Mouse (Mus musculus) frontal cortex, postnatal 10 days (tissue): ENCODE measurements around the gene Acly.
"Not testable (repeated sequence)": the region's sequence is repeated elsewhere in the genome, so short reads cannot be mapped to it uniquely, and the experiment has no call there.

Experiments used
- DNase-seq, 2 experiments: peaks; one replicate each; pipeline ENCODE4 v3.0.0; 2022; ENCODE audit warnings: low spot score in 2 of 2, mixed read lengths in 1 of 2

The Acly gene

DNA sequence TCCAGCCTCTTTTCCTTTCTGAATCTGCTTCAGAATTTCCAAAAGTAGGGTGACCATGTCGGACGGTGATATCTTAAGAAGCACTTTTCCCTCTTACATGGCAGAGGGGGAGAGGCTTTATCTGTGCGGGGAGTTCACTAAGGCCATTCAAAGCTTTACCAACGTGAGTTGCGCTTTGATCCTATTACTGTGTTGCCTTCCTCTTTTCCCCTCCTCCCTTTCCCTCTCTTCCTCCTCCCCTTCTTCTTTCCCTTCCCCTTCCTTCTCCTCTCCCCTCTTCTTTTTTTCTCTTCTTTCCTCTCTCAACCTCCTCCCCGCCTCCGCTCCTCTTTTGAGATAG lies 17.9 kb upstream of the Acly start:
- DNase-seq, result no peak

DNA sequence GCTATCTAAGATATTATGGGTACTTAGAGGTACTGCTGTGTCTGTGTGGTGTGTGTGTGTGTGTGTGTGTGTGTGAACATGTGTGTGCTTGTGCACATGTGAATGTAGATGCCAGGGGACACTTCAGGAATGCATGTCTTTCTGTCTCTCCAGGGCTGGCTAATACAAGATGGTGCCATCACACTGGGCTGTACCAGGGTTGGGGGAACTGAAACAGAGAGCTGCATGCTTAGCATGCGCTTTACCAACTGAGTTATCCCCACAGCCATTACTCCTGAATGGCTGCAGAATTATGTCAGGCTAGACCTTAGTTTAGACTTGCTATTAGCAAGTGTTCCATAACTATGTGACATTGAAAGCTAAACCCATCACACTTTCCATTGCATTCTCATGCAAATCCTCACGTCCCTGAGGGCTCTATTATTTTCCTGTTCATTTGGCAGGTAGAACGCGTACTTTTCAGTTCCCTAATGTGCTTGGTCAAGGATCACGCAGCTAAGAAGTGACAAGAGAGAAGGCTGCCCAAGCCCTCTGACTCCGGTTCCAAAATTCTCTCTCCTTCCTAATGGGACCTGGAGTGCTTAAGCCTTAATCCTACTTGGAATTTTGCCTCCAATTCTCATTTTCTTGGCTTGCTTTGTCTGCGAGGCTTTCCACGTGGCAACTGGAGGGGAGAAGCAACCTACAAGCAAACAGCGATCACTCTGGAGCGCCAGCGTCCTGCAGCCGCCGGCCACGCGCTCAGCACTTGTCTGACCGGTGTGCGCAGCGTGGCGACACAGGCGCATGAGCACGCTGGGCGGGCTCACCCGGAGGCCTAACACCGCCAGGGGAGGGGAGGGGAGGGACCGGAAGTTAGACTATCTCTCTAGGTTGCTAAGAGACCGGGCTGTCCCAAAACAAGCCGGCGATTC lies 17.3 kb upstream of the Acly start, which contains the start of gene Ttc25:
Gene Ttc25 (plus strand): TSS at position 776 of the 914 bp plus-strand sequence.
- DNase-seq, result peak; percentile 71 to 73

- DNase-seq, result no peak
These were observed 13.8 kb upstream of the Acly start for GRCm38 (mm10) chr11:100541577-100541976.

DNA sequence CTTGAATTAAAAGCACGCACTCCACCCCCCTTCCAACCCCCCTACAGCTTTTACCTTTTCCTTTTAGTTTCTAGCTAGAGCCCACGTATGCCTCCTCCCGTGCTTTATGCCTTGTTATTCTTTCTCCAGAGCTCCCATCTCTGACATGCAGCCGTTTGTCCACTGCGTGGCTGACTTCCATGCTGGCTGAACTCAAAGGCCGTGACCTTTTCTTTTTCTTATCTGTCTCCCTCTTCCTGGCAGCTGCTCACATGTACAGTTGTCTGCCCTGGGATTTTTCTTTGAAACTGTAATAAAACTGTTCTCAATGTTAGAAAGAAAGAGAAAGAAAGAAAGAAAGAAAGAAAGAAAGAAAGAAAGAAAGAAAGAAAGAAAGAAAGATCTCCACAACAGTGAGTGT lies 13.2 kb upstream of the Acly start:
- DNase-seq, result no peak

DNA sequence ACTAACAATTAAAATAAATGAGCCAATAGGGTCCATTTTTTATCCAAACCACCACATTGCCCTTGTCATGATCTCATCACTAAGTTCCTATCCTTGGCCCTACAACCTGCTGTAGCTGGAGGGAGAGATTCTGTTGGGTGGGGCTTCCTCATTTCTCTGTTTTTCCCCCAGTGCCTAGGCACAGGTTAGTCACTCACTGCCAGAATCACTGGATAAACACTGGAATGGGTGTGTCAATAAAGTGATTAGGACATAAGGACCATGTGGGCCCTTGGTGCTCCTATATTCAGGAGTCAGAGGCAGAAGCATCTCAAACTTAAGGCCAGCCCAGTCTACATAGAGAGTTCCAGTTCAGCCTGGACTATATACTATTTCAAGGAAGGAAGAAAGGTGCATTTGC lies 8.7 kb upstream of the Acly start:
- no peak for DNase-seq

DNA sequence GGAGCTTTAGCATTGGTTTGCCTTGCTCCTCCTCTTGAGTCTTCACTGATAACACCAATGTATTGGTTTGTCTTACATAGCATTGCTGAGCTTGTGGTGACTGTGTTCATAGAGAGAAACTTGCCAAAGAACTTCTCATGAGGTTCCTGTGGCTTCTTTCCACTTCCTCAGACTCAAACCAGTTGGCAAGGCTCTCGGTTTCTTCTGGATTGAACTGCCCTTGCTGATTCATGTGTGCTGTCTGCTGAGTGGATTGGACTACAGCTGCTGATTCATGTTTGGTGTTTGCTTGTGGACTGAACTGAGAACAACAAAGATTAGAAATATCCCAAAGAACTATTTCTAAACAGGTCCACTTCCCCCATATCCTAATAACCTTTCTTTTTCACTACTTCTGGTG lies 8.2 kb upstream of the Acly start:
- no peak for DNase-seq

- not testable (repeated sequence) for DNase-seq
These were observed 7.0 kb upstream of the Acly start for GRCm38 (mm10) chr11:100534821-100535220.

- DNase-seq, result not testable (repeated sequence)
These were observed 6.6 kb upstream of the Acly start for GRCm38 (mm10) chr11:100534411-100534810.

GRCm38 (mm10) chr11:100533871-100534270 lies 6.1 kb upstream of the Acly start:
- no peak for DNase-seq

- DNase-seq, result no peak
These were observed 770 bp upstream of the Acly start for GRCm38 (mm10) chr11:100528375-100529165.

- DNase-seq, result peak; percentile 56 to 58
These were observed 738 bp downstream of the Acly start for GRCm38 (mm10) chr11:100527066-100527457.

GRCm38 (mm10) chr11:100526052-100526816 lies 1.6 kb downstream of the Acly start:
- DNase-seq, result no peak

- DNase-seq, result no peak
These were observed 2.7 kb downstream of the Acly start for GRCm38 (mm10) chr11:100524987-100525630.

DNA sequence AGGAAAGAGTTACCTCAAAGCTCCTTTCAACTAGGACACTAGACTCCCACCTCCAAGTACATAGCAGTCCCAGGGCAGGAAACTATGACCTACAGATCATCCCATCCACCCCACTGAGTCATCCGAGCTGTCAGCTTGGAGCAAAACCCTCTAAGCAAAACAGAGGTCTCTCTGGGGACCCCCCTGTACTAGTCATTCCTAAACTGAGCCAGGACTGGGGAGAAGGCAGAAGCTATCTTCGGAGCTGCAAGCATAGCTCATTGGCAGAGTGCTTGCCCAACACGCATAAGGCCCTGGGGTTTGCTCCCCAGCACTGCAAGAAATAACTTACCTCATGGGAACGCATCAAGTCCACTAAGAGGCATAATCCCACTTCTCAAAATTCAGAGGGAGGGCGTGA lies 3.4 kb downstream of the Acly start:
- no peak for DNase-seq

- DNase-seq, result no peak
These were observed 7.0 kb downstream of the Acly start for GRCm38 (mm10) chr11:100520838-100521237.

- no peak for DNase-seq
These were observed 8.6 kb downstream of the Acly start for GRCm38 (mm10) chr11:100519188-100519587.

GRCm38 (mm10) chr11:100518188-100518591 lies 9.6 kb downstream of the Acly start:
- DNase-seq, result no peak

DNA sequence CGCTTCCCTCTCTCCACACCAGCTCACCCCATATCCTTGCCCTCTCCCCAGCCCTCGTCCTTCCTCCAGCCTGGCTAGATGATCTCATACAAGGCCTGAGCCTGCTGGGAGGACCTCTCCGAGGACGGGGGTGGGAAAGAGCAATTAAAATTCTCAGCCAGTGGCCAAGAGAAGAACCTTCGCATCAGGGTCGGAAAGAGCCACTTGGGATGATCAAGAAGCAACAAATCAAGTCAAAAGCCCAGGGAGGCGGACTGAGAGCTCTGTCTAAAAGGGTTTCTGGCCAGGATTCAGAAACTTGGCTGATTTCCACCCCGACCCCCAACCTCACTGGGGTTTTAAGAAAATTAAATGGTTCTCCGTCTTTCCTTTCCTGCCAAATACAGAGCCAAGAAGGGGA lies 11.5 kb downstream of the Acly start:
- no peak for DNase-seq

DNA sequence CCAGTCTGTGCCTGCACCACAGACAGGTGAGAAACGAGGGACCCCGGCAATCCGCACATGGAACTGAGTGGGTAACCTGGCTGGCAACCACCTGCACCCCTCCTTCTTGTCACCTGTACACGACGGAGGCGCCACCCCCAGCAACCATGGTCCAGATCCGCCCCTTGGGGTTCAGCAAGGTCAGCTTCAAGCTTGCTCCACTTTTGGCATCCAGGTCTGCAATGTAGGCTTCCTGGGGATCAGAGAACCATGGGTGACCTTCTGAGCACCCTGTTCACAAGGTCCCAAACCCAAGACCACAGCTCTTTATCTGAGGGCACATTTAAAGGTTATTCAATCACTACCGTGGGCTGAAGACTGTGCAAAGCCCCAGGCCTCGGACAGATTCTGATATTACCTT lies 12.0 kb downstream of the Acly start:
- DNase-seq, result no peak

DNA sequence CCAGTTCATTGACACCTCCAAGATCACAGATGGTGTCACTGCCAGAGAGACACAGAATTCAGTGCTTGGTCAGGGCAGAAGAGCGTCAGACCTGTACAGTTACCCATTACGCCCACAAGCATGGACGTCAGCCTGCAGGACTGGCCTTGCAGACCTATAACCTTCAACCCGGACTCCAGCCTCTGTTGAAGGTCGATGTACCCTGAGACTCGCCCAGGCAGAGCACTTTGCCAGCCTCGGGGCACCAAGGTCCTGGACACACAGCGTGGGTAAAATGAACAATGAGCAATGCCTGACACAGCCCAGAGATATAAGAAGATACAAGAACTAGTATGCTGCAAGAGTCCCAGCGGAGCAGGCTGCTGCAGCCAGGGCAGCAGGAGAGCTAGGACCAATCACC lies 12.7 kb downstream of the Acly start:
- DNase-seq, result no peak

DNA sequence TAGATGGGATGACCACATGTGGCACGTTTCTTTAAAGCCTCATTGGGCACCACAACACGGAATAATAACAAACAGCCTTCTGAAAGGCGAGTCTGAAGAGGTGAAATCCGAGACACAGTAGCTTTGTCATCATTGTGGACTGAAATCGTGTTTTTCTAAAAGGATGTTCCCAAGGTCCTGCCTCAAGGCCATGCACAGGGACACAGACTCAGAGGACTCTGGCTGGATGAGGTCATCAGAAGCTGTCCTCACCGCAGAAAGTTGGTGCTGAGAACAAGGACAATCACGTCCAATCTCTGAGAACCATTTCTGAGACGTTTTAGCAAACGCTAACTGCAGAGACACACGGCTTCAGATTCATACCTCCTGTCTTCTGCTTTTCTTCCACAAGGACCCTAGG lies 14.1 kb downstream of the Acly start:
- DNase-seq, result no peak

DNA sequence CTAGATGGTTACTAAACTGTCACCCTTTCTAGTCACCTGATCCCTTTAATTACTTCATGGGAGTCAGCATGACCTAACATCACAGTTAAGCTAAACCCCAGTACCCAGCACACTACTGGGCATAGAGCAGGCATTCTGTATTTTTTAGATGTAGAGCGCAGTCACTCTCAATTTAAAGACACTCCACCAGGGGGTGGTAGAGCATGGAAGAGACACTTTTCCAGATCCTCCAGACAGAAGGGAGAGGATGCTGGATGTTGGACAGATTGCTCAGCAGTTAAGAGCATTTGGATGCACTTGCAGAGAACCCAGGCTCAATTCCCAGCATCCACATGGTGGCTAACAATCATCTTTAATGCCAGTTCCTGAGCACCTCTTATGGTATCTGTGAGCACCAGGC lies 15.4 kb downstream of the Acly start:
- no peak for DNase-seq
